Mouse (Mus musculus): ENCODE data around the gene Ccdc153. TPM values are rescaled to one million over a fixed set of nuclear protein-coding genes. Genes with fewer than 3 reads are reported as not detected.

Ccdc153 gene
- polyA plus RNA-seq, 1 experiment from 2014 or later: not detected

GRCm38 (mm10) chr9:44288959-44289291, 48.4 kb downstream of the Ccdc153 start:
- Histone ChIP-seq H3K27ac (peak overlapping the region; percentile 63; the same call in 1 of the 2 replicates), H3K9me3 (no peaks in the 10 kb centered on the region), H3K4me2 (peak overlapping the region; percentile 96), H3K4me3 (replicated peaks) (peak overlapping the region; percentile 77), H3K4me1 (peaks cover 31% of the 10 kb centered on the region), H3K27me3 (peaks cover 6% of the 10 kb centered on the region; the same call in 1 of the 2 replicates), H3K36me3 (replicated peaks) (peaks cover 27% of the 10 kb centered on the region), H3K9ac (no peak overlapping the region)
- 7% methylated on average over 11 of the region's 11 CpGs for WGBS
- no peak for ATAC-seq (ENCODE audit: low FRiP score)

- no peak for ATAC-seq (ENCODE audit: low FRiP score)
- H3K4me3 ChIP-seq (replicated peaks): no peak overlapping the region
- H3K4me1 ChIP-seq: peaks cover 16% of the 10 kb centered on the region
- H3K27ac ChIP-seq: no peak overlapping the region
- H3K9me3 ChIP-seq: no peaks in the 10 kb centered on the region
- H3K27me3 ChIP-seq: peaks cover 6% of the 10 kb centered on the region; the same call in 1 of the 2 replicates
- WGBS: 70% methylated on average over 3 of the region's 3 CpGs
- H3K9ac ChIP-seq: no peak overlapping the region
- peaks cover 58% of the 10 kb centered on the region for H3K36me3 ChIP-seq (replicated peaks)
- H3K4me2 ChIP-seq: no peak overlapping the region
Measured at GRCm38 (mm10) chr9:44292490-44292889, 52.0 kb downstream of the Ccdc153 start.

Other genes with a start within 250 kb of the Ccdc153 start
- gene Thy1, start 197.3 kb upstream of the Ccdc153 start, polyA plus RNA-seq (2016; fragmentation: Nextera tagmentation; extraction: Ambion mirVana): not detected in 2 replicates
- 10.2 and 14.6 TPM in 2 replicates for gene Usp2, start 173.7 kb upstream of the Ccdc153 start, polyA plus RNA-seq (2016; fragmentation: Nextera tagmentation; extraction: Ambion mirVana)
- 0.27 and 0.33 TPM in 2 replicates for gene Mfrp, start 138.9 kb upstream of the Ccdc153 start, polyA plus RNA-seq (2016; fragmentation: Nextera tagmentation; extraction: Ambion mirVana)
- gene C1qtnf5, start 133.4 kb upstream of the Ccdc153 start, polyA plus RNA-seq (2016; fragmentation: Nextera tagmentation; extraction: Ambion mirVana): 0.58 and 0.73 TPM in 2 replicates
- gene Gm49380, start 127.2 kb upstream of the Ccdc153 start, polyA plus RNA-seq (2016; fragmentation: Nextera tagmentation; extraction: Ambion mirVana): 0.14 and 0.36 TPM in 2 replicates
- 69.6 and 69.9 TPM in 2 replicates for gene Rnf26, start 127.2 kb upstream of the Ccdc153 start, polyA plus RNA-seq (2016; fragmentation: Nextera tagmentation; extraction: Ambion mirVana)
- 13.4 and 14.2 TPM in 2 replicates for gene Mcam, start 106.2 kb upstream of the Ccdc153 start, polyA plus RNA-seq (2016; fragmentation: Nextera tagmentation; extraction: Ambion mirVana)
- gene Cbl, start 6.6 kb upstream of the Ccdc153 start, polyA plus RNA-seq (2016; fragmentation: Nextera tagmentation; extraction: Ambion mirVana): 28.7 and 34.3 TPM in 2 replicates
- 0.23 and 0.31 TPM in 2 replicates for gene Pdzd3, start 10.8 kb downstream of the Ccdc153 start, polyA plus RNA-seq (2016; fragmentation: Nextera tagmentation; extraction: Ambion mirVana)
- 4.6 and 5.2 TPM in 2 replicates for gene Nlrx1, start 27.9 kb downstream of the Ccdc153 start, polyA plus RNA-seq (2016; fragmentation: Nextera tagmentation; extraction: Ambion mirVana)
- gene Abcg4, start 47.9 kb downstream of the Ccdc153 start, polyA plus RNA-seq (2016; fragmentation: Nextera tagmentation; extraction: Ambion mirVana): 10.1 and 12.4 TPM in 2 replicates
- gene Hinfp, start 65.0 kb downstream of the Ccdc153 start, polyA plus RNA-seq (2016; fragmentation: Nextera tagmentation; extraction: Ambion mirVana): 34.6 and 35.5 TPM in 2 replicates
- gene C2cd2l, start 79.6 kb downstream of the Ccdc153 start, polyA plus RNA-seq (2016; fragmentation: Nextera tagmentation; extraction: Ambion mirVana): 16.5 and 16.9 TPM in 2 replicates
- 38.9 and 39.3 TPM in 2 replicates for gene Dpagt1, start 85.3 kb downstream of the Ccdc153 start, polyA plus RNA-seq (2016; fragmentation: Nextera tagmentation; extraction: Ambion mirVana)
- gene H2afx, start 94.0 kb downstream of the Ccdc153 start, polyA plus RNA-seq (2016; fragmentation: Nextera tagmentation; extraction: Ambion mirVana): 477 and 482 TPM in 2 replicates
- 107 and 115 TPM in 2 replicates for gene Hmbs, start 103.6 kb downstream of the Ccdc153 start, polyA plus RNA-seq (2016; fragmentation: Nextera tagmentation; extraction: Ambion mirVana)
- gene Vps11, start 121.0 kb downstream of the Ccdc153 start, polyA plus RNA-seq (2016; fragmentation: Nextera tagmentation; extraction: Ambion mirVana): 31.5 and 34.8 TPM in 2 replicates
- 26.7 and 35.8 TPM in 2 replicates for gene Hyou1, start 138.8 kb downstream of the Ccdc153 start, polyA plus RNA-seq (2016; fragmentation: Nextera tagmentation; extraction: Ambion mirVana)
- gene Slc37a4, start 156.2 kb downstream of the Ccdc153 start, polyA plus RNA-seq (2016; fragmentation: Nextera tagmentation; extraction: Ambion mirVana): 23.4 and 23.6 TPM in 2 replicates
- 1,477 and 1,540 TPM in 2 replicates for gene Rps25, start 166.5 kb downstream of the Ccdc153 start, polyA plus RNA-seq (2016; fragmentation: Nextera tagmentation; extraction: Ambion mirVana)
- gene Trappc4, start 166.9 kb downstream of the Ccdc153 start, polyA plus RNA-seq (2016; fragmentation: Nextera tagmentation; extraction: Ambion mirVana): 242 and 243 TPM in 2 replicates
- gene Ccdc84, start 177.9 kb downstream of the Ccdc153 start, polyA plus RNA-seq (2016; fragmentation: Nextera tagmentation; extraction: Ambion mirVana): 30.3 and 32.2 TPM in 2 replicates
- not detected in 2 replicates for gene Foxr1, start 200.5 kb downstream of the Ccdc153 start, polyA plus RNA-seq (2016; fragmentation: Nextera tagmentation; extraction: Ambion mirVana)
- 0.29 TPM in 1 of 2 replicates, not detected in the other for gene Upk2, start 214.3 kb downstream of the Ccdc153 start, polyA plus RNA-seq (2016; fragmentation: Nextera tagmentation; extraction: Ambion mirVana)
- gene Bcl9l, start 242.1 kb downstream of the Ccdc153 start, polyA plus RNA-seq (2016; fragmentation: Nextera tagmentation; extraction: Ambion mirVana): 10.6 and 10.7 TPM in 2 replicates